Mouse (Mus musculus) kidney, adult 18-20 months (tissue): ENCODE results near the gene Mocs1.

Experiments
- DNase-seq: peaks from one replicate; pipeline ENCODE4 v3.0.0; 2021

Mocs1 gene

GRCm38 (mm10) chr17:49484435-49484834 is 56.3 kb downstream of the Mocs1 start:
- DNase-seq, result no peak

DNA sequence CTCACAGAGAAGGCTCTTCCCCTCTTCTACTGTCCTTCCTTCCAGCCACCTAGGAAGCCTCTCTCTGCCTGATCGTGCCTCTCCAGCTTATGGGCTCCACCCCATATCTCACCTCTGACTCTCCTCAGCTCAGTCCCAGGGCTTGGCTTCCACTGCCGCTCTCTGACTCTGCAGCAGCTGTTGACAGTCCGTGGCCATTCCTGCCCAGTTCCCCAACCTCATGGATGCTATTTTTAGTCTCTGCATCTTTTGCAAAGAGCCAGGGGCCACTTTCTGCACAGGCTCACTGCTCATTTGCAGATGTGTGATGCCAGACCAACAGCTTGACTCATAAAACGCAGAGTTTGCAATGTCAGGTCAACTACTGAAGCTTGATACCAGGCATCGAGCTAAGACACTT is 60.9 kb downstream of the Mocs1 start:
- no peak for DNase-seq

- no peak for DNase-seq
Observed at GRCm38 (mm10) chr17:49493276-49493675, 65.1 kb downstream of the Mocs1 start.

DNA sequence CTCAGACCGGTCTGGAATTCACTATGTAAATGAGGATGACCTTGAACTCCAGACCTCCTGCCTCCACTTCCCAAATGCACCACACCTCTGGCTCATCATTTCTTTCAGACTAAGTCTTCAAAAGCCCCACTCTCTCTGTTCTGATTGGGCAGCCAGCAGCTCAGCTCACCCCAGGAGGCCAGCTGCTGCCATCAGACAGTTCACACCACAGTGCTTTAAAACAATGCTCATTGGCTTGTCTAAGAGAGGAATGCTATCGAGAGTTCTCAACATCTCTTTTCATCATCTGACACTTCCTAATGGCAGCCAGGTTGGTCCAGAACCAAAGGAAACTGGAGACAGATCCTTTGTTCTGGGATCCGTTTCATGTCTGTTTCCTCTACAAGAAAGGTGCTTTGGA is 70.0 kb downstream of the Mocs1 start:
- DNase-seq, result no peak

DNA sequence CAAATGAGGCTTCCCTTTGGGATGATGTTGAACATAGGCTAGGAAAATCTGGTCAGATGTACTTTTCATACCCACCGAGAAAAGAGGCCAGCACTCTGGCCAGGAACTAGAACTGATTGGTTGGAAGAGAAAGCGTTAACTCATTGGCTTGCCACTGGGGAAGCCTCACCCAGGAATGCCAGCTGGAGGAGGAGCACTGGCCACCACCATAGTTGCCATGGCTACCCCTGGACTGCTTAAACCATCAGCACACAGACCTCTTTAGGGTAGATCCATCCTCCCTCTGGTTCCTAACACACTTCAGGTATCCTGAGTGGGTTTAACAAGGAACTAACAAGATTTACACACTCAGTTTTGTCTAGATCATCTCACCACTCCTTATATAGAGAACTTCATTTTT is 71.5 kb downstream of the Mocs1 start:
- DNase-seq, result no peak

- DNase-seq, result no peak
Observed at GRCm38 (mm10) chr17:49500234-49500633, 72.1 kb downstream of the Mocs1 start.

DNA sequence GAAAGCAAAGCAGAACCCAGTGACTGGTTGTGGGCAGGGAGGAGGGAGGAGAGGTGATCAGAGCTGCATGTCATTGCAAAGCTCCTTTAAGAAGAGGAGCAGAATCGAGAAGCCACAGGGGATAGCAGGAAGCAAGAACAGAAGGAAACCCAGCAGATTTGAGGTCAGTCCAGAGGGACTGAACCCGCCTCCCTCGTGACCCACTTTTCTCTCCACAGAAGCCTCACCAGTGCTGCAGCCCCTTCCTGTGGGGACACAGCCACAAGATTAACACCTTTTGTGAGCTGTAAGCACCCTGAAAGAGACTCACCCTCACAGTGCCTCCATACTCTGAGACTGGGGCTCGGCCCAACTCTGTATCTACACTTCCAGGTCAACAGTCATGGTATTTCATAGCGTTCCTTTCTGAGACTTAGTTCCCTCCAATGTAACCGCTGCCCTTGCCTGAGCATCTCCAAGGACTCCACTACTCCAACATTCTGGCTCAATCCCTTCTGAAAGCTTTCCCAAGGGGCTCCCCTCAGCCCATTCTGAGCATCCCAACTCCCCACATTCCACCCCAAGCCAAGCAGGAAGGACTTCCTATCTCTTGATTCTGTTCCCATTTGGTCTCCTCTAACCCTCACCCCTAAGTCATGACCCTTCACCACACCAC is 75.2 kb downstream of the Mocs1 start:
- no peak for DNase-seq
